Mouse (Mus musculus): ENCODE data around the gene Gm3415.
"Not testable (repeated sequence)": the region's sequence is repeated elsewhere in the genome, so short reads cannot be mapped to it uniquely, and the experiment has no call there.

The Gm3415 gene

GRCm38 (mm10) chr5:146555836-146556235, at the start of gene Gm3415:
TSS of gene Gm3415 (plus strand) at chr5:146556136.
- in situ Hi-C loops (cut with MboI; ENCODE audit: unreplicated experiment in 2 of 2) = loop anchor here in 1 of 2 experiments (25.0 kb wide), 2 partner anchors 681 to 756 kb away; partner anchors contain the start of genes Cdx2 and Urad

- in situ Hi-C loops (cut with MboI; ENCODE audit: unreplicated experiment in 2 of 2) = not testable (repeated sequence)
These were observed 42.1 kb upstream of the Gm3415 start, which contains the start of gene Gm3402 for GRCm38 (mm10) chr5:146513823-146514222. TSS of gene Gm3402 (plus strand) at chr5:146514123.

- in situ Hi-C loops (cut with MboI; ENCODE audit: unreplicated experiment in 2 of 2) = not testable (repeated sequence)
These were observed 30.4 kb upstream of the Gm3415 start, which contains the start of gene Gm3404 for GRCm38 (mm10) chr5:146525501-146525900. TSS of gene Gm3404 (plus strand) at chr5:146525801.

- in situ Hi-C loops (cut with MboI; ENCODE audit: unreplicated experiment in 2 of 2) = not testable (repeated sequence)
These were observed 18.6 kb upstream of the Gm3415 start, which contains the start of gene Gm3409 for GRCm38 (mm10) chr5:146537347-146537746. TSS of gene Gm3409 (plus strand) at chr5:146537647.

GRCm38 (mm10) chr5:146564259-146564658, 8.3 kb downstream of the Gm3415 start:
- in situ Hi-C loops (cut with MboI; ENCODE audit: unreplicated experiment in 2 of 2) = loop anchor here (5.0 to 25.0 kb wide), 5 partner anchors 108 to 753 kb away; partner anchors contain the start of genes Cdx2 (in 1 of the 2) and Urad (in 1 of the 2)

GRCm38 (mm10) chr5:146567054-146567453, 11.1 kb downstream of the Gm3415 start:
- in situ Hi-C loops (cut with MboI; ENCODE audit: unreplicated experiment in 2 of 2) = loop anchor here in 1 of 2 experiments (5.0 to 25.0 kb wide), 3 partner anchors 105 to 745 kb away; partner anchors contain the start of genes Cdx2 and Urad

- in situ Hi-C loops (cut with MboI; ENCODE audit: unreplicated experiment in 2 of 2) = loop anchor here in 1 of 2 experiments (10.0 to 25.0 kb wide), 3 partner anchors 325 to 742 kb away; partner anchors contain the start of genes Cdx2 and Urad
These were observed 14.2 kb downstream of the Gm3415 start for GRCm38 (mm10) chr5:146570179-146570578.

- in situ Hi-C loops (cut with MboI; ENCODE audit: unreplicated experiment in 2 of 2) = loop anchor here in 1 of 2 experiments (10.0 to 25.0 kb wide), 3 partner anchors 323 to 740 kb away; partner anchors contain the start of genes Cdx2 and Urad
These were observed 16.1 kb downstream of the Gm3415 start for GRCm38 (mm10) chr5:146571830-146572734.

- in situ Hi-C loops (cut with MboI; ENCODE audit: unreplicated experiment in 2 of 2) = loop anchor here in 1 of 2 experiments (10.0 to 25.0 kb wide), 3 partner anchors 322 to 740 kb away; partner anchors contain the start of genes Cdx2 and Urad
These were observed 16.8 kb downstream of the Gm3415 start for GRCm38 (mm10) chr5:146572735-146573042.

- in situ Hi-C loops (cut with MboI; ENCODE audit: unreplicated experiment in 2 of 2) = loop anchor here in 1 of 2 experiments (10.0 kb wide), 1 partner anchor 318 kb away; no protein-coding TSS in a partner anchor
These were observed 20.7 kb downstream of the Gm3415 start for GRCm38 (mm10) chr5:146576668-146577067.

- in situ Hi-C loops (cut with MboI; ENCODE audit: unreplicated experiment in 2 of 2) = loop anchor here in 1 of 2 experiments (5.0 kb wide), 1 partner anchor 33 kb away; no protein-coding TSS in a partner anchor
These were observed 28.2 kb downstream of the Gm3415 start for GRCm38 (mm10) chr5:146584156-146584477.

GRCm38 (mm10) chr5:146584478-146585306, 28.8 kb downstream of the Gm3415 start, which contains the start of gene Gpr12:
TSS of gene Gpr12 (minus strand) at chr5:146585239.
- in situ Hi-C loops (cut with MboI; ENCODE audit: unreplicated experiment in 2 of 2) = loop anchor here in 1 of 2 experiments (5.0 kb wide), 1 partner anchor 33 kb away; no protein-coding TSS in a partner anchor

GRCm38 (mm10) chr5:146585307-146585651, 29.3 kb downstream of the Gm3415 start:
- in situ Hi-C loops (cut with MboI; ENCODE audit: unreplicated experiment in 2 of 2) = no loop called here

- in situ Hi-C loops (cut with MboI; ENCODE audit: unreplicated experiment in 2 of 2) = no loop called here
These were observed 30.6 kb downstream of the Gm3415 start for GRCm38 (mm10) chr5:146586357-146587070.

- in situ Hi-C loops (cut with MboI; ENCODE audit: unreplicated experiment in 2 of 2) = no loop called here
These were observed 35.1 kb downstream of the Gm3415 start for GRCm38 (mm10) chr5:146590987-146591386.

- in situ Hi-C loops (cut with MboI; ENCODE audit: unreplicated experiment in 2 of 2) = no loop called here
These were observed 35.7 kb downstream of the Gm3415 start for GRCm38 (mm10) chr5:146591636-146592035.

- in situ Hi-C loops (cut with MboI; ENCODE audit: unreplicated experiment in 2 of 2) = no loop called here
These were observed 36.6 kb downstream of the Gm3415 start for GRCm38 (mm10) chr5:146592580-146592979.

GRCm38 (mm10) chr5:146596612-146597502, 40.9 kb downstream of the Gm3415 start:
- in situ Hi-C loops (cut with MboI; ENCODE audit: unreplicated experiment in 2 of 2) = no loop called here

GRCm38 (mm10) chr5:146597503-146597874, 41.6 kb downstream of the Gm3415 start:
- in situ Hi-C loops (cut with MboI; ENCODE audit: unreplicated experiment in 2 of 2) = no loop called here

All from v-Abl transformed pro-B cells (cell line).